Mouse (Mus musculus): Measurements from ENCODE around the gene Klhl23.

Gene Klhl23

DNA sequence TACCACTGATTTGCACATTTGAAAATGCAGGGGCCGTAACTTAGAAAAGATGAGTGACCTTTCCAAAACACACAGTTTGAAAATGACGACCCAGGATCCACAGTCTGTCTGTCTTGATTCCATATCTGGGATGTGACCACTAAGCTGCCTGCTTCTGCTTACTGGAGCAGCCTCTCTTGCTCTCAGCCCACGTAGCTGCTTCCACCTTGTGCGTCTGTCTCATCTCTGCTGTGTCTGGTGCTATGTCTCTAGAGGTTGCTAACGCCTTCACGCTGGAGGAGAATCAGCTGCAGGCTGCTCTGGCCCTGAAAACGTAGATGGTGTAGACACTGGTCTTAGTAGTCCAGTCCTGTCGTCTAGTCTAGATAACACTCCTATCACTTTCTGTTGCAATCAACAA, 8.4 kb downstream of the Klhl23 start:
- no peak for DNase-seq

DNA sequence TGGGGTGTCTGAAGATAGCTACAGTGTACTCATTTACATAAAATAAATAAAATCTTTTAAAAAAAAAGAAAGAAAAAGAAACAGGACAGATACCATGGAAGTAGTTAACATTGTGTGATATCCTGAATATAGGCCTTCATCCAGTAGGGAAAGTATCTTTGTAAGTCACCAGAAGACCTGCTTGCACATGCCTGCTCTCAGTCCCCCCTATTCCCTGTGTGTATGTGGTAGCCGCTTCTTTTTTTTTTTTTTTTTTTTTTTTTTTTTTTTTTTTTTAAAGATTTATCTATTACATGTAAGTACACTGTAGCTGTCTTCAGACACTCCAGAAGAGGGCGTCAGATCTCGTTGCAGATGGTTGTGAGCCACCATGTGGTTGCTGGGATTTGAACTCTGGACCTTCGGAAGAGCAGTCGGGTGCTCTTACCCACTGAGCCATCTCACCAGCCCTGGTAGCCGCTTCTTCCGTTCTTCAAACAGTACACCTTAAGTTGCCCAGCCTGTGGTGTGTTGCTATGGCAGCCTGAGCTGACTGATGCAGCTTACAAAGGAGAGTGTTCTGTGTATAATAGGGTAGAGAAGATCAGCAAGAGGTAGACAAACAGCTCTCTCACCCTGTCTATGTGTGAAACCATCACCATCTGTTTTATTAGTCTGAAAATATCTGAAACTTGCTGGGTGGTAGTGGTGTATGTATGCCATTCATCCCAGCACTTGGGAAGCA, 15.7 kb downstream of the Klhl23 start:
- DNase-seq = no peak

DNA sequence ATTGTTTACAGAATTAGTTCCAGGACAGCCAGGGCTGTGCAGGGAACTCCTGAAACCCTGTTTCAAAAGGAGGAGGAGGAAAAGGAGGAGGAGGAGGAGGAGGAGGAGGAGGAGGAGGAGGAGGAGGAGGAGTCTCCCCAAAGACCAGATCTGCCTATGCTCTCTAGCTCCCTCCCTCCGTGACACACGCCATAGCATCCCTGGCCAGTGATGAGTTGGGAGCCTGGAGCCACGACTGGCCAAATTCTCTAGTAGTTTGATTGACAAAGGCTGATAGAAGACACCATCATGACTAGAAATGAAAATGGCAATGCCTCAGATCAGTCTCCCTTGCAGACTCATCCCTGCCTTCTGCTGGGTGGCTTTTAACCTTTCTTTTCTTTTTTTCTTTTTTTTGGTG, 16.3 kb downstream of the Klhl23 start:
- no peak for DNase-seq

DNA sequence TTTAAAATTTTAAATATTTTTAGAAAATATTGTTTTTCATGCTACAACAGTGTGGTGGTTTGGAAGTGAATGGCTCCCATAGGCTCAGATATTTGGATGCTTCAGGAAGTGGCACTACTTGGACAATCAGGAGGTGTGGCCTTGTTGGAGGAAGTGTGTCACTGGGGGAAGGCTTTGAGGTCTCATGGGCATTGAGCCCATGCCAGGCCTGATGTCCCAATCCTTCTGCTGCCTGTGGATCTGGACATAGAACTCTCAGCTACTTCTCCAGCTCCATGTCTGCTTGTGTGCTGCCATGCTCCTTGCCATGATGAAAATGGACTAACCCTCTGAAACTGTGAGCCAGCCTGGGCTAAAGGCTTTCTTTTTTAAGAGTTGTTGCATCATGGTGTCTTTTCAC, 17.0 kb downstream of the Klhl23 start:
- DNase-seq = no peak

DNA sequence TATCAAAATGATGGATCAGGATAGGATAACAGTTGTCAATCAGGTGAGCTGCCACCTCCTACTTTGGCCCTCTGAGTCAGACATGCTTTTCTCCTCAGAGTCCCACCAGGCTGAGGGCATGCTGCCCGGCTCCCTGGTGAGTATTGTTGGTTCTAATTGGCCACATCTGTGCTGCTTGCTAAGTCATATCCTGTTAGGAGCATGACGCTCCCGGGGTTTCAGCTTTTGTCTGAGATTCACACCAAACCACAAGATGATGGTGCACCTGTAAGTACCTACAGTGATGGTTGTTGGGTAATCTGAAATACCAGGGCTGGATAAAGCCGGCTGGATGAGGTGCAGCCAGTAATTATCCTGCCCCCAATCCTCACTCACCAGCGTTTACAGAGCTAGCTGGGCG, 18.5 kb downstream of the Klhl23 start:
- DNase-seq = no peak

DNA sequence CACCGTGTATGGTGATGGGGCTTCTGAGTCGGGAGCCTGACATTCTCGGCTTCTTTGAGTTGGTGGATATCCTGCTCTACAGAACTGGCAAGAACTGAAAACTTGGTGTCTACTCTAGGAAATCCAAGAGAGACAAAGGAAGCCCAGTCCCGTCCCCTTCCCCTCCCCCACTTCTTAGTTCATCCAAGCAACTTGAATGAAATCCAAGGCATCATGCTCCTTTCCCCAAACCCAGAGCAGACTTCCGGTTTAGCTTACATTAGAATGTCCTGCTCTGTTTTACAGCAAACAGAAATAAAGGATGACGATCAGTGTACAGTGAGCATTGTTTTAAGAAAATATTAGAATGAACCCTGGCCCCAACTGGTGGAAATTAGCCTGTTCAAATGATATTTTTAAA, 27.5 kb downstream of the Klhl23 start:
- no peak for DNase-seq

DNA sequence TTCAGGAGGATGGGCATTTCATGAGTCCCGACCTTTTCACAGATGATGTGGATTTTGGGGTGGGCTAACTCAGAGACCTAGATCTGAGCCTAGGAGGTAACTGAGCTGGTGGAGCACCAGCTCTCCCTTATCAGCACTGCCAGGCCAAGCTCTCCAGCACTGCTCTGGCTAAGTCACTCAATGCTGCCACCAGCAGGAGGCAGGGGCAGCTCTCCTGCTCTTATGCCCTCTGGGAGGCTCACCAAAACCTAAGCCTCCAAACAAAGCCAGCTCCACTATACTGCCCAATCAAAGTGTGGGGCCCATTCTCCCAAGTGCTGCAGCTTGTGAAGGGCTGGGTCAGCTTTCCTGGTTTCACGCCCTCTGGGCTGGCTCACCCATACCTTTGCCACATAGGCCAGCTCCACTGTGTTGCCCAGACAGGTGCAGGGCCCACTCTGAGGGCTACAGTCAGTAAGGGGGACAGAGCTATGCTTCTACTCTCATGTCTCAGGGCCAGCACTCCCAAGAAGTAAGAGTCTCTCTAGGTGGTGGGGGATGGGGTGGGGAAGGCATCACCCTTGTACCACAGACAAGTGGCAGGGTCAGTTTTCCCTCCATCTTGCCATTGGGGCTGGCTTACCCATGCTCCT, 29.8 kb downstream of the Klhl23 start:
- no peak for DNase-seq

DNA sequence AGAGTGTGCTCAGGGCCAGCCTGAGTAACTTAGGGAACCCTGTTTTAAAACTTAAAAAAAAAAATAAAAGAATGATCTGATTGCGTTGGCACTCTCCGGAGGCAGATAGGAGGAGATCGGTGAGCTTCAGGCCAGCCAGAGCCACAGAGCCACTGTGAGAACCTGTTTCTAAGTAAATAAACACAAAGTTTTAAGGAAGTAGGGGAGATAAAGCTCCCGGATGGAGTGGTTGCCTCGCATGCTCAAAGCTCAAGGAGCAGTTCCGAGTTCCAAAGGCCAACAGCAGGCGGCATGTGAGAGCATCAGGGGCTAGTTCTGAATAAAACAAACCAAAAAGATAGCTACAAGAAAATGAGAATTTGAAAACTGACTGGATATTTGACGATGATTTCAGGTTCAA, 34.6 kb downstream of the Klhl23 start:
- no peak for DNase-seq

DNA sequence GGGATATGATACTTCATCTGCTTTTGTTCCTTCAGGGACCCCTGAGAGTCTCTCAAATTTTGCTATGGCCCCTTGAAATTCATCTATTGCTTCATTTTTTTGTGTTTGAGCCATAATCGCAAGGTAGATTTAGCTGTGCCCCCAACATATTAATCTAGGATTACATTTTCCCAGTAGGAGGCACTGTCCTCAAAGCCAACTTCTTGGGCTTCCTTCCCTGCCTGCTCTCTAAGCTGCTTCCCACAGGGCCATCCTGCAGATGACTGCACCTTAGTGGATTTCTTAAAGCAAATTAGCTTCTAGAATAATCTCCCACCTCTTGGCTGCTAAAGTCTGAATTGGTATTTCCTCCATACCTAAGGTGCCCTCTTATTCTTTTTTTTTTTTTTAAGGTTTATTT, 36.1 kb downstream of the Klhl23 start:
- DNase-seq = no peak

DNA sequence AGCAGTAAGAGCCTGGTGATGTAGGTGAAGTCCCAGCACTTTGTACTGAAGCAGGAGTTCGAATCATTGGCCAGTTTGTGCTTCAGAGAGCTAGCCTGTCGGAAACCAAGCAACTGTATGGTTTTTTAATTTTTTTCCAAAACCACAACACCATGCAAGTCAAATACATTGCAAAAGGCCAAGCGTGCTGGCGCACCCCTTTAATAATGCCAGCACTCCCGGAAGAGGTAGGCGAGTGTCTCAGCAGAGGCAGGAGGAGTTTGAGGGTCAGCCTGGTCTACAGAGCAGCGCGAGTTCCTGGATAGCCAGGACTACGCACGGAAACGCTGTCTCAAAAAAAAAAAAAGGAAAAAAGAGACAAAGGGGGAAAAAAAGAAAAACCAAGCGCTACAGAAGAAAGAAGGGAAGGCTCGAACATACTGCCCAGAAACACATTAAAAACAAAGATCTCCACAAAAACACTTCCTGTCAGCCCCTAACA, 39.3 kb downstream of the Klhl23 start:
- peak; percentile 41 for DNase-seq

DNA sequence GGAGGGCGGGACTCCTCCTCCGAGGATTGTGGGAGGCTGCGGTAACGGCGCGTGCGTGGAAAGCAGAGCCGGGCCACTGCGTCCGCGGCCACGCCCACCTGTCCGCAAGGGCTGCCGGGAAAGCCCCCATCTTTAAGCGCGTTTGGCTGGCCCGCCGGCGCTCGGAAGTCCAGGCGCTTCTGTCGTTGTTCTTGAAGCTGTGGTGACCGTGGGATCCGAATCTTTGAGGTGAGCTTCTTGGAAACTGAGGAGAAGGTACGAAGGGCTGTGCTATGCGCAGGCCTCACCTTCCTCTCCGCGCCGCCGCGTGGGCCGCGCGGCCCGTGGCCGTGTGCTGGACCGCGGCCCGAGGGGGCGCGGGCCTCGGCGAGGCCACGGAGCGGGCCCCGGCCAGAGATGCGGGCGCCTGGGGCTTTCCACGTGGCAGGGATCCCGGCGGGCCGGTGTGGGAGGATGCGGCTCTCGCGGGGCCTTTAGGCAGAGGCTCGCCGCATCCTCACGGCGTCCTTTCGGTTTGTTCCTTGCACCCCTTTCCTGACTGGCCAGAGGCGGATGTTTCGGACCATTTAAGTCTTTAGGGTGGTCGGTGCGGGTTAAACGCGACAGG, 39.8 kb downstream of the Klhl23 start, which contains the start of gene Ssb:
TSS of gene Ssb (plus strand) at position 78 of the 607 bp plus-strand sequence.
- DNase-seq = peak; percentile 92

DNA sequence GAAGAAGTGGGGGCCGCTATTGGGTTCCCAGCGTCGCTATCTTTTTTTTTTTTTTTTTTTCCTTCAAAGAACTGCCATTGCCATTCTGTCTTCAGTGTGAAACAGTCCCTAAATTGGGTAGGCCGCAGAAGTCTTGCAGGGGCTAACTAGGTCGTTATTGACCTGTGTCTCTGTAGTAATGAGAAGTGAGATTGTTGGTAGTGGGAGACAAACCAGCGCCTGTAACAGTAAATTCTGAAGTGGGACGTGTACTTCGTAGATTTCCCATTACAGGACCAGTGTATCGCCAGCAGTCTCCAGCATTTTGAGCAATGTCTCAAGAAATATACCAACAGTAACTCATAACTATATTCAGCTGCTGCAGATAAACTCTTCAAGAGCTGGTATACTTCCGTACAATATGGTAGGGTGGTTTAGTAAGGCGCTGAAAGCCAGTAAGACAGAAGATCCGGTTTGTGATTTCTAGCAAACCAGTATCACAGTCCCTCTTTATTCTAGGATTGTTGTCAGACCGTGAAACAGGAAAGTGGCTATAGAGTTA, 40.4 kb downstream of the Klhl23 start:
- no peak for DNase-seq

DNA sequence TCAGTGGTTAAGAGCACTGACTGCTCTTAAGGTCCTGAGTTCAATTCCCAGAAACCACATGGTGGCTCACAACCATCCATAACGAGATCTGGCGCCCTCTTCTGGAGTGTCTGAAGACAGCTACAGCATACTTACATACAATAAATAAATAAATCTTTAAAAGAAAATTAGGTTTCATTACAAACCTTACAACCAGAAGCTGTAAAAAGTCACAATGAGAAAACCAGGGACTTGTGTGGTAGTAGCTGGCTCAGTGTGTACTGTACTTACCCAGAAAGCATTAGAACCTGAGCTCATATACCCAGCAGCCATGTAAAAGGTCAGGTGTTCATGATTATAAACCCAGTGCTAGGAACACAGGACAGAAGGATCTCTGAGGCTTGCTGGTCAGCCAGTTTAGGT, 62.2 kb downstream of the Klhl23 start:
- DNase-seq = no peak

DNA sequence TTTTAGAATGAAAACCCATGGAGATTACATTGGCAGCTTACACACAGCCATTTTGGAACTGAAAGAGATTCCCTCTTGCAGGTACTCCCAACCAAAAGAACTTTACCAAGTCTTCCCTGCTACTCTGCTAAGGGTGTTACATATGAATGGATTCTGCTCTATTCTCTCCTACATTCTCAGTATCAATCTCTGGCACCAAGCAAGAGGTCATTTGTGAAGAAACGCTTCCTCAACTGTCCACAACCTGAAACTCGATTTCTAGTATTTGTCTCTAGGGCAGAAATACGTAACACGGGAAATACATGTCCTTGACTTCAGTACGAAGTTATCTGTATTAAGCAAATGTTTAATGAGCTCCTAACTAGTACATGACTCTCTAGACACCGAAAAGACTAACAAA, 62.8 kb downstream of the Klhl23 start:
- DNase-seq = no peak

DNA sequence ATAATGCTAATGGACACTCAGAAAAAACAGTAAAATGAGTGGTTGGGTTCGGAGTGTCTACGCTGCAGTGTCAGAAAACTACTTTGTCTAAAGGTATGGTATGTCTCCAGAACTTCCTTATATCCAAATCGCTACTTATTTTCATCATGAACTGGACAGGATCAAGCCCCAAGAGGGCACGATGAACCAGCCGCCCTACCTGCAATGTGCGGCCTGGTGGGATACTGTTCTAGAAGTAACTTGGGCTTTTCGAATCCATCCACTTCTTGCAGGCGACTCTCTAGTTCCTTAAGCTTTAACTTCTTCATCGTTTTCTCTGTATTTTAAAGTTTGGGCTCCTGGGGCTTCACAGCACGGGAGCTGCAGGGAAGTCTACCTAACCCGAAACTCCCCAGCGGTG, 63.3 kb downstream of the Klhl23 start:
- DNase-seq = peak; percentile 16

DNA sequence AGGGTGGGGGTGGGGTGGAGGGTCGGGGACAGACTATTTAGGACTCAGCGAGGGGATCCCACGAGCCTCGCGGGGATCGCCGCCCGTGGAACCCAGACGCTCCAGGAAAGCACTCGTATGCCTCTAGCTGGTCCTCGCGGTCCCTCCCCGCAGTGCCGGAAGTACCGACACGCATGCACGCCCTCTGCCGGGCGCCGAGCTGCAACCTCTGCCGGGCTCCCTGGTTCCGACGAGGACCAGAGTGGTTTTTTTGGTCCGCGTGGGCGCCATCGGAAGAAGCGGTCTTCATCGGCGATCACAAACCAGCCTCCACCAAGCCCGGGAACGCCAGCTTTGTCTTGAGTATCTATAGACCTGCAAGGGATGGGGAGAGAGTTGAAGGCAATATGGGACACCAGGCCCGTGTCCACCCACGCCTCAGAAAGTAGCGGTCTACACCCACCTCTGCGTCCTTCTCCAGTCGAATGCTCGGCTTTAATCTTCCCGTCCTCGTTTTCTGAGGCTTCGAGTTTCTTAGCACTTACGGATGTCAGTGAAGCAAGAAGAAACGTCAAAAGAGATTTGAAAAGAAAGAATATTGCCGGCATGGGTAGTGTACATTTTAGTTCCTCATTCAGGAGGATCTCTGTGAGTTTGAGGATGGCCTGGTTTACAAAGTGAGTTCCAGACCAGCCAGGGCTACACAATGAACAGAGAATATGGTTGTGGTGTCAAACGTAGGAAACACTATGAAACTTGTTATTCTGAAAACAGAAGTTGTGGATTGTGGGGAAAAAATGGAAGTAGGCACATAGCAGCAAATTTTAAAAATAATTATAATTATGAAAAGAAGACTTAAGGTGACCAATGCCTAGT, 63.9 kb downstream of the Klhl23 start, which contains the start of gene Mettl5:
TSS of gene Mettl5 (minus strand) at position 165 of the 855 bp plus-strand sequence.
- DNase-seq = peak; percentile 82

Measured in cerebellum, adult 11-12 months (tissue).